Mouse (Mus musculus) bone marrow, adult 2 months (tissue): ENCODE measurements around the gene Mlxipl.

Experiments used
- CTCF ChIP-seq: fragments of 200-500 bp; IDR thresholded peaks from 2 replicates; pipeline ENCODE4 v1.5.1; 2011; ENCODE audit warnings: low read length, control low read depth; ENCODE audit not compliant: control insufficient read depth, insufficient read depth
- POLR2A ChIP-seq: fragments of 200-500 bp; IDR thresholded peaks from 2 replicates; pipeline ENCODE4 v1.6.1; 2011; ENCODE audit warnings: low read depth, mild to moderate bottlenecking, control low read depth, low read length, borderline replicate concordance; ENCODE audit not compliant: control insufficient read depth

DNA sequence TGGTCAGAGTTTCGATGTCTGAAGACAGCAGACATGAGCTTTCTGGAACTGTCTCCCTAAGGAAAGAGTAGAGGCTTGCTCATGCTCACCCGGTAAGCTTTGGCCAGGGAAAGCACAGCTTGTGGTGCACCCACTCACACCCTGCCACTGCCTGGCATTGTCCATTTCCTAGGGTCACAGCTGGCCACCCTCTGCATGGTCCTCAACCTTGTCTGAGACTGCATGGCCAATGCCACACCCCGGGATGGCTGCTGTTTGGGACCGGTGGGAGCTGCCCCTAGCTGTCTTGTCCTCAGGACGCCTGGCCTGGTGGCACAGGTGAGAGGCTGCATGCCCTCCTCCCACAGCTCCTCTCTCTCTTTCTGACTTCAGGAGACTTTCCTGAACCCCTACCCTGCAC lies 41.2 kb upstream of the Mlxipl start:
- TF ChIP-seq CTCF (no peak), POLR2A (no peak)
